Mouse (Mus musculus): ENCODE results near the gene Ankrd24.

- no peak for TF ChIP-seq GATA1 (IDR thresholded peaks at IDR 0.05; ENCODE audit: borderline replicate concordance, low read length)
- no peak for TF ChIP-seq FLI1 (IDR thresholded peaks at IDR 0.05; ENCODE audit: low read length)
Measured at GRCm38 (mm10) chr10:81580441-81581070, 47.8 kb upstream of the Ankrd24 start.

Measured in megakaryocyte, embryonic 14.5 days (primary cell).